8 mouse cellular contexts compared by ENCODE assay signal in genomic region chr1:59409585-59410160, GRCm38 (mm10).
DNase-seq lines count a peak whose midpoint lies in the region; ATAC-seq and TF ChIP-seq lines count a peak whose summit lies in the region.

No protein-coding gene starts in this region.

- peak; percentile 59 for DNase-seq in embryo, embryonic 10 days (ENCODE audit: low spot score)
- DNase-seq in embryo, embryonic 10.5 days (ENCODE audit: low spot score), result no peak
- no peak for DNase-seq in lung, adult 2 months
- DNase-seq in gastrocnemius, postnatal 36 days, result peak; percentile 40 to 42
- DNase-seq in forebrain, embryonic 11.5 days (ENCODE audit: low spot score), result no peak
- DNase-seq in urinary bladder, postnatal 25 days (ENCODE audit: low spot score), result no peak

- intact Hi-C loops in gastrocnemius, postnatal 36 days (cut with DNase I), result loop anchor here (5.0 kb wide), 1 partner anchor 72 kb away; no protein-coding TSS in a partner anchor

- WGBS in lung, embryonic 15.5 days, result 14% methylated on average over 8 of the region's 8 CpGs
- WGBS in lung, adult 2 months, result 26% methylated on average over 8 of the region's 8 CpGs
- WGBS in forebrain, embryonic 11.5 days, result 61% methylated on average over 8 of the region's 8 CpGs

- H3K4me1 ChIP-seq in lung, embryonic 15.5 days, result peaks cover 7% of the 10 kb centered on the region
- H3K4me1 ChIP-seq in lung, adult 2 months (ENCODE audit: control insufficient read depth, insufficient read depth, low read length), result peaks cover 3% of the 10 kb centered on the region
- no peaks in the 10 kb centered on the region; the same call in 1 of the 2 replicates for H3K4me1 ChIP-seq in forebrain, embryonic 11.5 days (replicated peaks; ENCODE audit: control insufficient read depth, insufficient read depth, low read length)

- H3K27ac ChIP-seq in lung, embryonic 15.5 days, result no peak overlapping the region
- H3K27ac ChIP-seq in forebrain, embryonic 11.5 days (ENCODE audit: low read depth, low read length), result no peak overlapping the region

- TF ChIP-seq POLR2A in lung, adult 2 months (IDR thresholded peaks at IDR 0.05; ENCODE audit: borderline replicate concordance, extremely low read depth, low read depth, low read length), result no peak
- TF ChIP-seq POLR2A in myocyte (IDR thresholded peaks at IDR 0.05; ENCODE audit: insufficient read length, low read depth), result no peak

- no peak overlapping the region for H3K9ac ChIP-seq in lung, embryonic 15.5 days
- H3K9ac ChIP-seq in forebrain, embryonic 11.5 days (ENCODE audit: low read length), result no peak overlapping the region

- no peak overlapping the region for H3K4me2 ChIP-seq in lung, embryonic 15.5 days
- peak overlapping the region; percentile 62 for H3K4me2 ChIP-seq in myocyte (ENCODE audit: low read depth)
- H3K4me2 ChIP-seq in forebrain, embryonic 11.5 days (ENCODE audit: low read depth, low read length, severe bottlenecking), result no peak overlapping the region

- H3K36me3 ChIP-seq in lung, embryonic 15.5 days, result no peaks in the 10 kb centered on the region
- no peaks in the 10 kb centered on the region for H3K36me3 ChIP-seq in myocyte (ENCODE audit: control insufficient read depth, insufficient read depth)
- H3K36me3 ChIP-seq in forebrain, embryonic 11.5 days (ENCODE audit: control insufficient read depth, insufficient read depth, low read length), result no peaks in the 10 kb centered on the region

- no peak overlapping the region for H3ac ChIP-seq in myocyte (ENCODE audit: control insufficient read depth, insufficient read length)

- H3K4me3 ChIP-seq in lung, embryonic 15.5 days, result no peak overlapping the region
- no peak overlapping the region for H3K4me3 ChIP-seq in lung, adult 2 months (replicated peaks; ENCODE audit: extremely low read depth, low read depth, low read length)
- no peak overlapping the region for H3K4me3 ChIP-seq in myocyte
- no peak overlapping the region for H3K4me3 ChIP-seq in forebrain, embryonic 11.5 days (ENCODE audit: low read depth, low read length)

- H3K9me3 ChIP-seq in lung, embryonic 15.5 days, result no peaks in the 10 kb centered on the region
- H3K9me3 ChIP-seq in forebrain, embryonic 11.5 days (ENCODE audit: control insufficient read depth, low read length), result no peaks in the 10 kb centered on the region

- ATAC-seq in lung, embryonic 15.5 days (ENCODE audit: borderline replicate concordance, extremely low read depth, low FRiP score, low TSS enrichment), result peak; percentile 42; the same call in 1 of the 2 replicates
- ATAC-seq in forebrain, embryonic 11.5 days (replicated peaks; ENCODE audit: low FRiP score), result no peak

- H3K27me3 ChIP-seq in lung, embryonic 15.5 days, result no peaks in the 10 kb centered on the region
- H3K27me3 ChIP-seq in myocyte (ENCODE audit: control insufficient read depth, insufficient read depth, insufficient read length), result no peaks in the 10 kb centered on the region
- H3K27me3 ChIP-seq in forebrain, embryonic 11.5 days (ENCODE audit: control insufficient read depth, insufficient read depth, low read length), result no peaks in the 10 kb centered on the region

- H3K79me2 ChIP-seq in myocyte (ENCODE audit: control insufficient read depth, insufficient read depth), result no peaks in the 10 kb centered on the region

- no peak for TF ChIP-seq CTCF in lung, adult 2 months (IDR thresholded peaks at IDR 0.05; ENCODE audit: insufficient read depth, low read length)

TF ChIP-seq in myocyte, 11 proteins besides CTCF, POLR2A, EP300 and RAD21:
- TF ChIP-seq USF1 (IDR thresholded peaks at IDR 0.05; ENCODE audit: low read depth), result no peak
- TF ChIP-seq MYOG (IDR thresholded peaks at IDR 0.05; ENCODE audit: control insufficient read depth in 1 of 3, insufficient read depth in 1 of 3, insufficient read length in 2 of 3, low read depth in 2 of 3), result peak in 2 of 3 experiments; percentile 87 to 88
- no peak for TF ChIP-seq MAX (IDR thresholded peaks at IDR 0.05; ENCODE audit: low read depth)
- TF ChIP-seq E2F4 (IDR thresholded peaks at IDR 0.05; ENCODE audit: insufficient read depth), result no peak
- TF ChIP-seq SRF (IDR thresholded peaks at IDR 0.05; ENCODE audit: control insufficient read depth, insufficient read length, low read depth), result no peak
- TF ChIP-seq TCF3 (IDR thresholded peaks at IDR 0.05; ENCODE audit: insufficient read length, low read depth), result peak; percentile 64
- no peak for TF ChIP-seq POLR2AphosphoS2 (IDR thresholded peaks at IDR 0.05; ENCODE audit: insufficient read length, low read depth)
- no peak for TF ChIP-seq REST (IDR thresholded peaks at IDR 0.05; ENCODE audit: insufficient read depth, insufficient read length)
- peak; percentile 88 for TF ChIP-seq TCF12 (IDR thresholded peaks at IDR 0.05; ENCODE audit: insufficient read depth, poor library complexity, severe bottlenecking)
- TF ChIP-seq MYOD1 (IDR thresholded peaks at IDR 0.05; ENCODE audit: control insufficient read depth in 1 of 3, insufficient read length in 2 of 3, low read depth in 2 of 3), result peak; percentile 48 to 88 (median 77)
- no peak for TF ChIP-seq CEBPB (IDR thresholded peaks at IDR 0.05; ENCODE audit: insufficient read depth, poor library complexity, severe bottlenecking)

Comparison
In these comparisons a context has a peak if more than half of its experiments do, and no peak if none do; other contexts are left out.
1. DNase-seq: peak in embryo, embryonic 10 days (single experiment) and gastrocnemius, postnatal 36 days (2 of 2); none in embryo, embryonic 10.5 days (single experiment), lung, adult 2 months (single experiment), forebrain, embryonic 11.5 days (single experiment) and urinary bladder, postnatal 25 days (single experiment).